Mouse (Mus musculus) frontal cortex, adult 2 months (tissue): ENCODE results near the gene Lrp1. TPM values are rescaled to one million over a fixed set of nuclear protein-coding genes. Genes with fewer than 3 reads are reported as not detected.
A peak's percentile ranks its signal among the peaks of the same experiment; 100 is the strongest.

Source experiments
- DNase-seq, 2 experiments: peaks; one replicate each; pipeline ENCODE4 v3.0.0; 2022; ENCODE audit warnings: low spot score in 1 of 2; ENCODE audit errors: extremely low spot score in 1 of 2
- polyA plus RNA-seq: library from polyadenylated mRNA; depleted of rRNA; stranded (reverse); fragments of >200 nt; gene quantifications from 2 replicates; pipeline ENCODE4 v1.2.3, GENCODE M21; 2012

The Lrp1 gene
- polyA plus RNA-seq, 1 experiment = 279 TPM

GRCm38 (mm10) chr10:127652906-127653638 is 32.1 kb upstream of the Lrp1 start:
- DNase-seq = no peak

- DNase-seq = no peak
Observed at GRCm38 (mm10) chr10:127645791-127646190, 24.8 kb upstream of the Lrp1 start.

GRCm38 (mm10) chr10:127643553-127644238 is 22.7 kb upstream of the Lrp1 start:
- no peak for DNase-seq

- DNase-seq = no peak
Observed at GRCm38 (mm10) chr10:127642772-127643552, 22.0 kb upstream of the Lrp1 start, which contains the start of gene Stat6. Gene Stat6, plus strand, starts transcription at chr10:127642986.

- peak in 1 of 2 experiments; percentile 95 for DNase-seq
Observed at GRCm38 (mm10) chr10:127641861-127642771, 21.2 kb upstream of the Lrp1 start.

- no peak for DNase-seq
Observed at GRCm38 (mm10) chr10:127640421-127640820, 19.5 kb upstream of the Lrp1 start.

- no peak for DNase-seq
Observed at GRCm38 (mm10) chr10:127632668-127633271, 11.8 kb upstream of the Lrp1 start.

- no peak for DNase-seq
Observed at GRCm38 (mm10) chr10:127631261-127632214, 10.6 kb upstream of the Lrp1 start.

GRCm38 (mm10) chr10:127626433-127626832 is 5.5 kb upstream of the Lrp1 start:
- DNase-seq = peak in 1 of 2 experiments; percentile 70

- no peak for DNase-seq
Observed at GRCm38 (mm10) chr10:127623439-127624216, 2.7 kb upstream of the Lrp1 start.

- no peak for DNase-seq
Observed at GRCm38 (mm10) chr10:127622661-127623060, 1.7 kb upstream of the Lrp1 start.

- peak in 1 of 2 experiments; percentile 59 for DNase-seq
Observed at GRCm38 (mm10) chr10:127622057-127622392, 1.1 kb upstream of the Lrp1 start.

GRCm38 (mm10) chr10:127621191-127622056 is 476 bp upstream of the Lrp1 start:
- DNase-seq = peak; percentile 79 to 89

- no peak for DNase-seq
Observed at GRCm38 (mm10) chr10:127619941-127620405, 975 bp downstream of the Lrp1 start.

GRCm38 (mm10) chr10:127619119-127619721 is 1.7 kb downstream of the Lrp1 start:
- DNase-seq = no peak

GRCm38 (mm10) chr10:127618173-127618572 is 2.8 kb downstream of the Lrp1 start:
- DNase-seq = no peak
